Mouse (Mus musculus): ENCODE measurements around the gene Fhl2. TPM values are rescaled to one million over a fixed set of nuclear protein-coding genes. Genes with fewer than 3 reads are reported as not detected.
"Not testable (repeated sequence)": the region's sequence is repeated elsewhere in the genome, so short reads cannot be mapped to it uniquely, and the experiment has no call there.

Gene Fhl2
- polyA plus RNA-seq, 2 experiments, result 19.5 to 23.1 TPM

DNA sequence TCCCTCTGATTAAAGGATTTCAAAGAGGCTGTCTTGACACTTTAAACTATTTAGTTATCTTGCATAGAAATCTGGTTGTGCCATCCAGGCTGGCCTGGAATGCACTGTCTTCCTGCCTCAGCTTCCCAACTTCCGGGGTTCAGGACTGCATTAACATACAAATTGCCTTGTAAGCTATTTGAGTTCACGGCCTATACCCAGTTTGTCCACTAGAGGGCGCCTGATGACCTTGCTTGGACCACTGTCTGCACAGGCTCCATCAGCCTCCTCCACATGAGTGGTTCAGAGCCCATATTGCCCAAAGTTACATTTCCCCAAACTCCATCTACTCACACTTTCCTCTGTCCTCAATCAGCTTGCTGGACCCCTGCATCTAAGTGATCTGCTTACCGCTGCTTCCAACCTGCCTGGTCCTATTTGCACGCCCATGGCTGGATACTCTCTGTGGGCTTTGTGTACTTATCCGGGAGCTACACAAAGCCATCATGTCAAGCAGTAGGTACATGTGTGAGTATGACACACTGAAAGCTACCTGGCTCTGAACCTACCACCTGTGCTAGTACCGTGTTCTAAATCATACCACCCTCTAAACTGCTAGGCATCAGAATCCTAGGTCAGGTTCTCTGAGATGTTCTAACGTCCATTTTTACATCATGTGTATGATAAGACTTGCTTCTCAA, 57.1 kb downstream of the Fhl2 start:
- DNase-seq (ENCODE audit: low spot score), result peak; percentile 91
- peak; percentile 67 for ATAC-seq (ENCODE audit: low FRiP score, low read depth)
- Histone ChIP-seq H3K36me3 (ENCODE audit: control insufficient read depth, insufficient read depth, low read length) (0 out of 2 replicates have a peak, but pooled peaks cover 3% of the 10 kb centered on the region), H3K27ac (replicated peaks; ENCODE audit: low read depth, low read length) (no peak overlapping the region), H3K4me1 (ENCODE audit: control insufficient read depth, insufficient read depth, low read length) (no peaks in the 10 kb centered on the region), H3K4me3 (replicated peaks; ENCODE audit: low read length) (no peak overlapping the region), H3K9ac (ENCODE audit: low read depth, low read length, severe bottlenecking) (no peak overlapping the region), H3K9me3 (ENCODE audit: control insufficient read depth, low read length) (no peaks in the 10 kb centered on the region), H3K27me3 (ENCODE audit: control insufficient read depth, insufficient read depth, low read length) (no peaks in the 10 kb centered on the region), H3K4me2 (replicated peaks; ENCODE audit: low read depth, low read length, severe bottlenecking) (no peak overlapping the region)
- no peak for TF ChIP-seq POLR2A (IDR thresholded peaks at IDR 0.05; ENCODE audit: borderline replicate concordance, extremely low read depth, insufficient read depth, insufficient read length)
- 50% methylated on average over 8 of the region's 8 CpGs for WGBS

DNA sequence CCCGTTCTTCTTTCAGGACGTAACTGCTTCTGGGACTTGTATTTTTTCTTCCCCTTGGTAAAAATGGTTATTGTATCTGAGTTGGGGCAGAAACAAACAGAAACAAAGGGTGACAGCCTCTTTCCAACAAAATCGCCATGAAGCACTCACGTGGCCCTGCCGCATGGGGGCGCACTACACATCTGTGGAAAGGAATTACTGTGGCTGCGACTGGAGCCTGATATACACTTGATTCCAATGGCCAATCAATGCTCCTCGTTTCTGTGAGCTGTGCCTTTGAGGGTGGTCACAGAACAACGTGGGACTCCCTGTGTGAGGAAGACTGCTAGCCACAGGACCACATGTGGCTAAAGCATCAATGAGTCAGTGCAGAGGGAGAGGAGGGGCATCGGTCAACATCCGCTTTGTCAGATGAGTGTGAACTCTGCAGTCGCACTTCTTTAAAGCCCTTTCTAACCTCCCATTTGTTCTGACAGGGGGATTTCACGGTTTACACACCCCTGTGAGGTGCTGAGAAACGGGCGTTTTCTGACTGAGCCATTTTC, 58.4 kb downstream of the Fhl2 start:
- Histone ChIP-seq H3K4me3 (replicated peaks; ENCODE audit: low read length) (no peak overlapping the region), H3K4me1 (ENCODE audit: control insufficient read depth, insufficient read depth, low read length) (no peaks in the 10 kb centered on the region), H3K9ac (ENCODE audit: low read depth, low read length, severe bottlenecking) (no peak overlapping the region), H3K36me3 (ENCODE audit: control insufficient read depth, insufficient read depth, low read length) (0 out of 2 replicates have a peak, but pooled peaks cover 3% of the 10 kb centered on the region), H3K27ac (replicated peaks; ENCODE audit: low read depth, low read length) (no peak overlapping the region), H3K9me3 (ENCODE audit: control insufficient read depth, low read length) (no peaks in the 10 kb centered on the region), H3K4me2 (replicated peaks; ENCODE audit: low read depth, low read length, severe bottlenecking) (no peak overlapping the region), H3K27me3 (ENCODE audit: control insufficient read depth, insufficient read depth, low read length) (no peaks in the 10 kb centered on the region)
- no peak for TF ChIP-seq POLR2A (IDR thresholded peaks at IDR 0.05; ENCODE audit: borderline replicate concordance, extremely low read depth, insufficient read depth, insufficient read length)
- WGBS, result 65% methylated on average over 15 of the region's 15 CpGs
- DNase-seq (ENCODE audit: low spot score), result no peak
- ATAC-seq (ENCODE audit: low FRiP score, low read depth), result no peak

DNA sequence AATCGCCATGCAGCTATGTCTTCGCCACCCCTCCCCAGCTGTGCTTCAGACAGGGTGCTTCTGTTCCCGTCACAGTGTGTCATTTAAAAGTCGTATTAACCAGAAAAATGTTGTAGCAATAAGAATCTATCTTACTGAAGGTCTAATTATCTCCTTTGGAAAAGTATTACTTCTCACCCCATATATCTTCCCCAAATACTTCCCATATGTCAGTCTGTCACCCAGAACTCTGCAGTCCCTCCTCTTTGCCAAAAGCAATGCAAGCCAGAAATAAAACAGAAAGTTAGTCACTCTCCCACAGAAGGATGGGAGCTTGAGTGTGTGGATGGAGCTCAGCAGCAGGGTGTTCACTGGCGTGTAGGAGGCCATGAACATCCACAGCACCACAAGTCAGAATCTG, 59.5 kb downstream of the Fhl2 start:
- TF ChIP-seq POLR2A (IDR thresholded peaks at IDR 0.05; ENCODE audit: borderline replicate concordance, extremely low read depth, insufficient read depth, insufficient read length), result no peak
- Histone ChIP-seq H3K36me3 (ENCODE audit: control insufficient read depth, insufficient read depth, low read length) (0 out of 2 replicates have a peak, but pooled peaks cover 3% of the 10 kb centered on the region), H3K9me3 (ENCODE audit: control insufficient read depth, low read length) (no peaks in the 10 kb centered on the region), H3K4me2 (replicated peaks; ENCODE audit: low read depth, low read length, severe bottlenecking) (no peak overlapping the region), H3K27me3 (ENCODE audit: control insufficient read depth, insufficient read depth, low read length) (no peaks in the 10 kb centered on the region), H3K4me3 (replicated peaks; ENCODE audit: low read length) (no peak overlapping the region), H3K9ac (ENCODE audit: low read depth, low read length, severe bottlenecking) (no peak overlapping the region), H3K4me1 (ENCODE audit: control insufficient read depth, insufficient read depth, low read length) (no peaks in the 10 kb centered on the region), H3K27ac (replicated peaks; ENCODE audit: low read depth, low read length) (no peak overlapping the region)
- no peak for ATAC-seq (ENCODE audit: low FRiP score, low read depth)
- WGBS, result 57% methylated on average over 5 of the region's 5 CpGs
- no peak for DNase-seq (ENCODE audit: low spot score)

DNA sequence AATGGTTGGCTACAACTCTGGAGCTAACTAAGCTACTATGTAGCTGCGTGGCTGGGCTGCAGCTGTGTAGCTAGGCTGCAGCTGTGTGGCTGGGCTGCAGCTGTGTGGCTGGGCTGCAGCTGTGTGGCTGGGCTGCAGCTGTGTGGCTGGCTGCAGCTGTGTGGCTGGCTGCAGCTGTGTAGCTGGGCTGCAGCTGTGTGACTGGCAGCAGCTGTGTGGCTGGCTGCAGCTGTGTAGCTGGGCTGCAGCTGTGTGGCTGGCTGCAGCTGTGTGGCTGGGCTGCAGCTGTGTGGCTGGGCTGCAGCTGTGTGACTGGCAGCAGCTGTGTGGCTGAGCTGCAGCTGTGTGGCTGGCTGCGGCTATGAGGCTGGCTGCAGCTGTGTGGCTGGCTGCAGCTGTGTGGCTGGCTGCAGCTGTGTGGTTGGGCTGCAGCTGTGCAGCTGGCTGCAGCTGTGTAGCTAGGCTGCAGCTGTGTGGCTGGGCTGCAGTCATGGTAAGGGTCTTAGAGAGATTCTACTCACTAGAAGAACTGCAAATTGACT, 60.2 kb downstream of the Fhl2 start:
- not testable (repeated sequence) for H3K4me2 ChIP-seq (replicated peaks; ENCODE audit: low read depth, low read length, severe bottlenecking); H3K9ac ChIP-seq (ENCODE audit: low read depth, low read length, severe bottlenecking); H3K9me3 ChIP-seq (ENCODE audit: control insufficient read depth, low read length); DNase-seq (ENCODE audit: low spot score); H3K4me1 ChIP-seq (ENCODE audit: control insufficient read depth, insufficient read depth, low read length); H3K27ac ChIP-seq (replicated peaks; ENCODE audit: low read depth, low read length); H3K4me3 ChIP-seq (replicated peaks; ENCODE audit: low read length); ATAC-seq (ENCODE audit: low FRiP score, low read depth); H3K36me3 ChIP-seq (ENCODE audit: control insufficient read depth, insufficient read depth, low read length); H3K27me3 ChIP-seq (ENCODE audit: control insufficient read depth, insufficient read depth, low read length)
- 75% methylated on average over 2 of the region's 2 CpGs for WGBS

DNA sequence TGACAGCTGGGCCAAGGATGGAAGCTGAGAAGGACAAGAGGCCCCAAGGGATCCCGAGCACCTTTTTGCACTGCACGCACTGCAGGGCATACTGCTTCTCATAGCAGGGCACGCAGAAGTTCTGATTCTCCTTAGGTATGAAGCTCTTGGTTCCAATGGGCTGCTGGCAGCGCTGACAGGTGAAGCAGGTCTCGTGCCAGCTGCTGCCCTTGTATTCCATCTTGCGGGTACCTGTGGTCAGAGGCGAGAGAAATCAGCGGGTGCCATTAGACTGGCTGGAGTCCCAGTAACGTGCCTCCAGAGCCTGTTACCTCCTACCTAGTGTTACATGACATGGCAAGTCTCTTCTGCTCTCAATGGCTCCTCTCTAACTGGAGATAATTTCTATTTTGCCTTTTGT, 65.2 kb downstream of the Fhl2 start:
- Histone ChIP-seq H3K27ac (replicated peaks; ENCODE audit: low read depth, low read length) (no peak overlapping the region), H3K4me1 (ENCODE audit: control insufficient read depth, insufficient read depth, low read length) (no peaks in the 10 kb centered on the region), H3K9me3 (ENCODE audit: control insufficient read depth, low read length) (no peaks in the 10 kb centered on the region), H3K4me2 (replicated peaks; ENCODE audit: low read depth, low read length, severe bottlenecking) (no peak overlapping the region), H3K9ac (ENCODE audit: low read depth, low read length, severe bottlenecking) (no peak overlapping the region), H3K27me3 (ENCODE audit: control insufficient read depth, insufficient read depth, low read length) (no peaks in the 10 kb centered on the region), H3K4me3 (replicated peaks; ENCODE audit: low read length) (no peak overlapping the region), H3K36me3 (ENCODE audit: control insufficient read depth, insufficient read depth, low read length) (peaks cover 3% of the 10 kb centered on the region; the same call in 1 of the 2 replicates)
- ATAC-seq (ENCODE audit: low FRiP score, low read depth), result no peak
- DNase-seq (ENCODE audit: low spot score), result no peak
- WGBS, result 87% methylated on average over 9 of the region's 9 CpGs
- no peak for TF ChIP-seq POLR2A (IDR thresholded peaks at IDR 0.05; ENCODE audit: borderline replicate concordance, extremely low read depth, insufficient read depth, insufficient read length)
